Mouse (Mus musculus) hematopoietic stem cell, adult 5-6 weeks (primary cell): ENCODE data around the gene Slc47a2. TPM values are rescaled to one million over a fixed set of nuclear protein-coding genes. Genes with fewer than 3 reads are reported as not detected.
"Not testable (repeated sequence)": the region's sequence is repeated elsewhere in the genome, so short reads cannot be mapped to it uniquely, and the experiment has no call there.

Source experiments
- ATAC-seq, 2 experiments: fragments of 125-278 bp in 1 of 2; replicated peaks in 1 of 2; 2 replicates each; pipeline ENCODE4 v1.8.0; 2016 to 2017; ENCODE audit warnings: inconsistent platforms in 2 of 2, mild to moderate bottlenecking in 2 of 2, moderate number of reproducible peaks in 2 of 2, low read depth in 1 of 2, moderate TSS enrichment in 1 of 2; ENCODE audit not compliant: low FRiP score in 2 of 2, poor library complexity in 2 of 2, severe bottlenecking in 2 of 2, insufficient read depth in 1 of 2, low TSS enrichment in 1 of 2
- total RNA-seq: library from RNA; stranded (forward); fragments of 172-1452, 232-1000 nt; gene quantifications from 2 replicates; pipeline ENCODE4 v1.2.3, GENCODE M21; 2017

The Slc47a2 gene
- total RNA-seq, 1 experiment from 2014 or later = not detected

- ATAC-seq = no peak
Measured at GRCm38 (mm10) chr11:61353038-61353437, 10.4 kb upstream of the Slc47a2 start.

GRCm38 (mm10) chr11:61352138-61352651 lies 9.5 kb upstream of the Slc47a2 start:
- ATAC-seq = no peak

- ATAC-seq = peak; percentile 62 to 73
Measured at GRCm38 (mm10) chr11:61349337-61349736, 6.7 kb upstream of the Slc47a2 start.

GRCm38 (mm10) chr11:61346133-61346532 lies 3.5 kb upstream of the Slc47a2 start:
- ATAC-seq = no peak

- ATAC-seq = no peak
Measured at GRCm38 (mm10) chr11:61341971-61342370, 689 bp downstream of the Slc47a2 start.

GRCm38 (mm10) chr11:61341233-61341632 lies 1.4 kb downstream of the Slc47a2 start:
- no peak for ATAC-seq

- peak in 1 of 2 experiments; percentile 23; a peak in 1 of 4 replicates for ATAC-seq
Measured at GRCm38 (mm10) chr11:61340374-61340773, 2.3 kb downstream of the Slc47a2 start.

- no peak for ATAC-seq
Measured at GRCm38 (mm10) chr11:61337586-61337985, 5.1 kb downstream of the Slc47a2 start.

GRCm38 (mm10) chr11:61320904-61321687 lies 21.6 kb downstream of the Slc47a2 start:
- no peak for ATAC-seq

GRCm38 (mm10) chr11:61319923-61320567 lies 22.6 kb downstream of the Slc47a2 start:
- no peak for ATAC-seq

- no peak for ATAC-seq
Measured at GRCm38 (mm10) chr11:61319233-61319922, 23.3 kb downstream of the Slc47a2 start.

- no peak for ATAC-seq
Measured at GRCm38 (mm10) chr11:61316864-61317263, 25.8 kb downstream of the Slc47a2 start.

GRCm38 (mm10) chr11:61310321-61310720 lies 32.3 kb downstream of the Slc47a2 start:
- no peak for ATAC-seq

- no peak for ATAC-seq
Measured at GRCm38 (mm10) chr11:61309831-61310230, 32.8 kb downstream of the Slc47a2 start.

- ATAC-seq = no peak
Measured at GRCm38 (mm10) chr11:61307795-61308194, 34.9 kb downstream of the Slc47a2 start.

GRCm38 (mm10) chr11:61305377-61305776 lies 37.3 kb downstream of the Slc47a2 start:
- ATAC-seq = no peak

GRCm38 (mm10) chr11:61304535-61304934 lies 38.1 kb downstream of the Slc47a2 start:
- ATAC-seq = not testable (repeated sequence)
